Mouse (Mus musculus) erythroblast, embryonic 14.5 days (primary cell): ENCODE measurements around the gene Ccng2.

ENCODE experiments used
- GATA1 ChIP-seq: IDR thresholded peaks from 2 replicates; pipeline ENCODE4 v1.6.1; 2012; ENCODE audit warnings: low read length, inconsistent platforms, mixed read lengths
- TAL1 ChIP-seq: IDR thresholded peaks from 3 replicates; pipeline ENCODE4 v1.6.1; 2012; ENCODE audit warnings: low read length, inconsistent platforms, mixed read lengths

DNA sequence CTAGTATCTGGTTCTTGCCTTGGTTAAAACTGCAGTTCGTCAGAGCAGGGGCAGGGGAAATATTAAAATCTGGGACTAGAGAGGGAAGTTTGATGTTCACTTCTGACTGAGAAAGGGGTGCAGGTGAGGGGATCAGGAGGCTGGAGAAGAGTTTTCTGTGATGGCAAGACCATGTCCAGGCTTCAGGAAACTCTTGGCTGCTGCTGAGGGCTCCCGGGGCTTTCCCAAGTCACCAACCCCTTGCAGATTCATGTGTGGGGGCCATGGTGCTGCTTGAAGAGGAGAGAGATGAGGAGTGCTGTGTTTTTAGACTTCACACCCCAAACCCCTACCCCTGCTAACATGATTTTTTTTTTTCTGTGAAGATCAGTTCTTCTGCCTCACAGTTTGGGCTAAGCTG lies 32.5 kb upstream of the Ccng2 start:
- TF ChIP-seq GATA1 (no peak), TAL1 (no peak)
